Mouse (Mus musculus): Measurements from ENCODE around the gene Pnma3.
A peak's percentile ranks its signal among the peaks of the same experiment; 100 is the strongest.
"Not testable (repeated sequence)": the region's sequence is repeated elsewhere in the genome, so short reads cannot be mapped to it uniquely, and the experiment has no call there.

The Pnma3 gene

GRCm38 (mm10) chrX:73064415-73064793 lies at the start of gene Pnma3:
Gene Pnma3, plus strand, starts transcription at chrX:73064787.
- peak in 1 of 2 experiments; percentile 6 for DNase-seq (ENCODE audit: low spot score in 2 of 2)

DNA sequence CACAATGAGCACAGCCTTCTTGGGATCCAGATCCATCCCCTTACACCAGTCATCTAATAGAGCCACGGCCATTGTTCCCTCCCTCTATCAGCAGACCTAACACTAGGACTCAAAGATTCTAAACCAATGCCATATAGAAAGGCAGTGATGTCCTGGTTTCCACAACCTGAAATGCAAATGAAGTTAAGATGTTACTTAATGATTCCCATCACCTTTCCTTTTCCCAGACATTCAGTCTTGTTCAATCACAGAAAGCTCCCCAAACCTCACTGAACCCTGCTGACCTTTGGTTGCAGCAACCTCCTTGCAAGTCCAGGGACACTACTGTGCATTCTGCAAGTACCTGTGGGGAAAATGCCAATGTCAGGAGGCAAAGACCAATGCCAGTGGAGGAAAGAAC lies 27.6 kb upstream of the Pnma3 start, which contains the start of gene Pnma5:
TSS of gene Pnma5 (minus strand) at position 101 of the 400 bp plus-strand sequence.
- no peak for DNase-seq (ENCODE audit: low spot score in 2 of 2)

DNA sequence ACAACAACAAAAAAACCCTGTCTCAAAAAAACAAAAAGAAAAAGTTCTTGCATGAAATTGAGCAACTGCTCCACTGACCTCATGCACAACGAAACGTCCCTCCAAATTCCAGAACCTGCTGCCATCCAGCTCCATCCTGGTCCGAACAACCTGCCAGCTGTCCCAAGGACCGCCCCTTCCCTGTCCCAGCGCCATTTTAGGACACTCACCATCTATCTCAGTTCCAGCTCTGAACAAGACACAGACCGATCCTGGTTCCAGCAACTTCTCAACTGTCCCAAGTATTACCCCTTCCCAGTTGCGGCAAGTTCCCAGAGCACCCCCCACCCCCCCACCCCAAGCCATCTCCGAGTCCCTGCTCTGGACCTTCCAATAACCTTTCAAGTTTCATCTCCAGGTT lies 25.8 kb upstream of the Pnma3 start:
- no peak for DNase-seq (ENCODE audit: low spot score in 2 of 2)

DNA sequence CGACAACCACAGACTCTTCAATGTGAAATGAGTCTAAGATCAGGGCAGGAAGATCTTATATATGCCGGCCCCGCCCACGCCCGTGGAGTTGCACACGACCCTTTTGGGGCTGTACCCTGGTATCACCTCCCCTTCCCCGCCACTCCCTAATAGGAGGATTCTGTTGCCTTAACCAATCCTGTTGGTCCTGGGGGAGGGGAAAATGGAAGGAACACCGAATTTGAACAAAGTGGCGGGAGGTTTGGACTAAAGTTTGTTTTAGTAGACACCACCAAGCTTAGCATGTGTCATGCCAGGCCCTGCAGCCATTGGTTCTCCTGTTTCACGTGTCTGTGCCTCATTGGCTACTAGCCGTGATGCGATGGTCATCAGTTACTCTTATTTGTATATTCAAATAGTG lies 24.9 kb upstream of the Pnma3 start:
- no peak for DNase-seq (ENCODE audit: low spot score in 2 of 2)

GRCm38 (mm10) chrX:73053860-73054563 lies 10.6 kb upstream of the Pnma3 start:
- peak; percentile 93 to 96 for DNase-seq (ENCODE audit: low spot score in 2 of 2)

DNA sequence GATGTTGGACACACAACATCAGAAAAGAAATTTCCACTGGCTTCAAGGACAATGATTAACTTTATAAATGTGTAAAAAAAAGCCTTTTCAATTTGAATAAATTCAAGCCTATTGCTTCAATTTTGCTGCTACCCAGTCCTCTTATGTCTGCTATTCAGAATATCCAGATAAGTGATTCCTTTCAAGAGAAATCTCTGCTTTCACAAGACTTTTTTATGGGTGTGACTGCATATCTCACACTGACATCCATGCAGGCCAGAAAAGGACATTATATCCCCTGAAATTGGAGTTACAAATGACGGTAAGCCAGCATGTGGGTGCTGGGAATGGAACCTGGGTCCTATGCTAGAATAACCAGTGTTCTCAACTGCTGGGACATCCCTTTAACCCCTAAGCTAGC lies 3.1 kb upstream of the Pnma3 start:
- no peak for DNase-seq (ENCODE audit: low spot score in 2 of 2)

- DNase-seq (ENCODE audit: low spot score in 2 of 2), result no peak
Observed at GRCm38 (mm10) chrX:73062323-73062722, 2.3 kb upstream of the Pnma3 start.

GRCm38 (mm10) chrX:73063512-73064414 lies 824 bp upstream of the Pnma3 start:
- peak in 1 of 2 experiments; percentile 25 for DNase-seq (ENCODE audit: low spot score in 2 of 2)

GRCm38 (mm10) chrX:73066765-73067312 lies 2.3 kb downstream of the Pnma3 start:
- DNase-seq (ENCODE audit: low spot score in 2 of 2), result not testable (repeated sequence)

DNA sequence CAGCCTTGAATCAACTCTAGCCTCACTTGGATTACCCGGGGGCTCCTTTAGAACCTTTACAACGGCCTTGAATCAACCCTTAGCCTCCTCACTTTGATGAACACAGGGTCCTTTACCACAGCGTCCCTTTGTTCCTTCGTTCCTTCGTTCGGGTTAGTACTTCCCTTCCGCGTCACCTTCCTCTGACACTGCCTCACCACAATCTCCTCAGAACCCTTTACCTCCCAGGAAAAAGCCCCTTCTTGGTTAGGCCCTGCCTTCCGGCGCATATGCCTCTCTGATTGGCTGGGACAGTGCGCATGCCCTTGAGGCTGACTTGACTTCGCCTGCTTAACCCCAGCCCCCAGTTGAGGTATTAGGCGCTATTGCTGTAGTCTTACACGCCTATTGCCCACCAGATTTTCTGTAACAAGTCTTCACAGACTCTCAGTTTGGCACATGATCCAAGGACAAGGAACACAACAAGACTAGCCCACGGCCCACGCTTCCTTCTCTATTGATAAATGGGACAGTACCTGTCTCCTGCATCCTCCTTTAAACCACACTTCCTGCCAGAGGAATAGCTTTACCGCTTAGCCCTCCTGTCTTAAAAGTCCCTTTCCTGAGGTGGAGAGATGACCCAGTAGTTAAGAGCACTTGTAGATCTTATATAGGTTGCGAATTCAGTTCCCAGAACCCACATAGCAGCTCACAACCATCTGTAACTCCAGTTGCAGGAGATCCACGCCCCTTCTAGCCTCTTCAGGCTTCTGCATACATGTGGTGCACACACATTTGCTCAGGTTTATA lies 17.9 kb downstream of the Pnma3 start, which contains the start of gene Xlr4a:
TSS of gene Xlr4a (minus strand) at position 212 of the 789 bp plus-strand sequence.
- not testable (repeated sequence) for DNase-seq (ENCODE audit: low spot score in 2 of 2)

DNA sequence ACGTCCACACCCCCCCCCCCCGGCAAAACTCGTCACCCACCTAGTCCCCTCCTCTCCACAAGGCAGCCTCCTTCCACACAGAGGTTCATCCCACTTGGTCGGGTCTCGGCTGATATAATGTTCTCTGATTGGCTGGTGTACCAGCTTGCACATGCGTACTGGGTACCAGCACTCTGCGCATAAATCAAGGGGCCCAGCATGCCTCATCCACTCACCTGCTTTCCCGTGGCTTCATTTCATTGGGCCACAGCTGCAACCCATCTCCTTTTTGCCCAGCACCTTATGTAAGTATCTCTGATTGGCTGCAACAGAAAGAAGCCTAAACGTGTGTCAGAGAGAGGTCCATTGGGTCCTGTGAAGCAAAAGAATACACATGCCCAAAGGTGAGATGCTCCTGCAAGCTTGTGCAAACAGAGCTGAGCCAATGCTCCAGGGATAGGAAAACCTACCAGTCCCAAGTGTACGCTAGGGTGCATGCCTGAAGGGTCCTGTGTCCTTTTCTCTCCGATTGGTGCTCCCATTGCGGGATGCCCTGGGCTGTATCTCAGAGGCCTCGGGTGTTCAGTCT lies 32.4 kb downstream of the Pnma3 start, which contains the start of gene Xlr3a:
TSS of gene Xlr3a (minus strand) at position 155 of the 568 bp plus-strand sequence.
- peak in 1 of 2 experiments; percentile 1 for DNase-seq (ENCODE audit: low spot score in 2 of 2)

GRCm38 (mm10) chrX:73116747-73117146 lies 52.2 kb downstream of the Pnma3 start, which contains the start of gene Gm14685:
Gene Gm14685, plus strand, starts transcription at chrX:73117047.
- not testable (repeated sequence) for DNase-seq (ENCODE audit: low spot score in 2 of 2)

All from right cerebral cortex, adult 2 months (tissue).